Mouse (Mus musculus): ENCODE data around the gene 9430097D07Rik.

- TF ChIP-seq CTCF (IDR thresholded peaks at IDR 0.05; ENCODE audit: low read depth, low read length) (peak; percentile 80), EP300 (IDR thresholded peaks at IDR 0.05; ENCODE audit: insufficient read depth, low read depth, low read length) (no peak)
These were observed 26.1 kb upstream of the 9430097D07Rik start for GRCm38 (mm10) chr2:32601417-32602065.

Measured in ES-Bruce4 (cell line).